Mouse (Mus musculus) midbrain, embryonic 15.5 days (tissue): ENCODE results near the gene Supv3l1. TPM values are rescaled to one million over a fixed set of nuclear protein-coding genes. Genes with fewer than 3 reads are reported as not detected.
A peak's percentile ranks its signal among the peaks of the same experiment; 100 is the strongest.
"Not testable (repeated sequence)": the region's sequence is repeated elsewhere in the genome, so short reads cannot be mapped to it uniquely, and the experiment has no call there.

Experiments used
- ATAC-seq: fragments of 200-750 bp; cut with Nextera tagmentation; replicated peaks from 2 replicates; pipeline ENCODE4 v1.8.0; 2017; ENCODE audit warnings: moderate TSS enrichment
- H3K27ac ChIP-seq: fragments of 300-500 bp; sonication (generic); 2 replicates; pipeline ENCODE4 v1.5.1; 2015; ENCODE audit warnings: mild to moderate bottlenecking, inconsistent platforms
- H3K27me3 ChIP-seq: fragments of 300-500 bp; sonication (generic); replicated peaks from 2 replicates; pipeline ENCODE4 v1.6.1; 2015; ENCODE audit warnings: inconsistent platforms
- H3K36me3 ChIP-seq: fragments of 300-500 bp; sonication (generic); replicated peaks from 2 replicates; pipeline ENCODE4 v1.6.1; 2015; ENCODE audit warnings: inconsistent platforms
- H3K4me1 ChIP-seq: fragments of 300-500 bp; sonication (generic); 2 replicates; pipeline ENCODE4 v1.6.1; 2015; ENCODE audit warnings: inconsistent platforms
- H3K4me2 ChIP-seq: fragments of 300-500 bp; sonication (generic); 2 replicates; pipeline ENCODE4 v1.6.1; 2015; ENCODE audit warnings: inconsistent platforms, mild to moderate bottlenecking, moderate library complexity
- H3K4me3 ChIP-seq: fragments of 300-500 bp; sonication (generic); 2 replicates; pipeline ENCODE4 v1.5.1; 2015; ENCODE audit warnings: mild to moderate bottlenecking, inconsistent platforms
- H3K9ac ChIP-seq: fragments of 300-500 bp; sonication (generic); 2 replicates; pipeline ENCODE4 v1.6.1; 2015; ENCODE audit warnings: mild to moderate bottlenecking, inconsistent platforms
- H3K9me3 ChIP-seq: fragments of 300-500 bp; sonication (generic); 2 replicates; pipeline ENCODE4 v1.6.1; 2016; ENCODE audit warnings: inconsistent platforms
- WGBS: fragments of 180-500 bp; shearing (Covaris S2); methylation state at CpG from one replicate; pipeline ENCODE4 v1.1.7; 2015; ENCODE audit warnings: mixed read lengths; 5-methylcytosine and 5-hydroxymethylcytosine counted together
- polyA plus RNA-seq: library from polyadenylated mRNA; unstranded; fragments of >200 nt; fragmentation: Nextera tagmentation; extraction: Ambion mirVana; gene quantifications from 2 replicates; pipeline ENCODE4 v1.2.1, GENCODE M21; 2015

Supv3l1 gene
- polyA plus RNA-seq = 19.8 and 21.1 TPM in 2 replicates

DNA sequence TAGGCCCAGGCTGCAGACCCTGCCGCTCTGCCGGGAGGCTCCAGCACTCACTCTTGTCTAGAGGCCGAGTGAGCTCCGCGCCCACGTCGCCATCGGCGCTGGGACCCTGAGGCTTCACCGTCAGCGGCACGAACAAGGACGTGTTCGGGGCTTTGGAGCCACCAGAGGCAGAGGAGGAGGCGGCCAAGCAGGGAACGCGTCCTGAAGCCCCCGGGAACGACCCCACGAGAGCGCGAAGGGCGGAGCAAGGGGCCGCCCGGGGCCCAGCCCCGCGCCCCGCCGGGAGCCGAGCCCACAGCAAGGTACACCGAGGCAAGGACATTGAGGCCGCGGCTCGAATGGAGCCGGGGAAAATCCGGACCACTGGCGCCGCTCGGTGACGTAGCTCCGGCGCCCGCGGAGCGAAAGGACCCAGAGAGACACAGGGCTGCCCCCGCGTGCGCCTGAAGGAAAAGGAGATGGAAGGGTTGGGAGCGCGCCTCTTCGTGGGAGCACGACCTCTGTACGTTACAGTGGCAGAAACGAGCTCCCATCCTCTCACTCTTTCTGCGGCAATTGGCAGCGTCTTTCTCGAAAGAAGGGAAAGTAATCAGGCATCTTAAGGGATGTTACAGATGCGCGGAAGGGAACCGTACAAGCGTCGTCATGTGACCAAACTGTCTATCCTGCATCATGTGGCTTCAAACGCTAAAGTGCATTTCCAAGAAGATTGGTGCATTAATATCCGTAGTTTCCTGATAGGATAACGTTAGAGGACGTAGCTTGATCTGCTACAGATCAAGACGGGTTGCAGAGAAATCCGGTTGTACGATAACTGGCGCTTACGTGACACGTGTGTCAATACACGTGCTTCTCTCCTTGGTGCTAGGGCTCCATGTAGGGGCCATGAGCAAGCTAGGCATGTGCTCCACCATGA, at the start of gene Supv3l1, which contains the start of gene 4930507D05Rik:
Supv3l1 (minus strand) TSS at position 375 of the 916 bp plus-strand sequence.
4930507D05Rik (plus strand) TSS at position 126 of the 916 bp plus-strand sequence.
- peak within 1 kb of the TSS; percentile 98 for H3K9ac ChIP-seq
- H3K4me1 ChIP-seq = peaks cover 18% of the 10 kb centered on the region
- peak within 1 kb of the TSS; percentile 93 for H3K4me3 ChIP-seq
- no peaks in the 10 kb centered on the region for H3K9me3 ChIP-seq
- H3K27me3 ChIP-seq = no peaks in the 10 kb centered on the region
- H3K4me2 ChIP-seq = peak within 1 kb of the TSS; percentile 71
- peaks cover 23% of the 10 kb centered on the region for H3K36me3 ChIP-seq
- under 1% methylated on average over 73 of the region's 73 CpGs for WGBS
- H3K27ac ChIP-seq = peak within 1 kb of the TSS; percentile 94
- peak; percentile 97 for ATAC-seq

- WGBS = 85% methylated on average over 3 of the region's 3 CpGs
- H3K27ac ChIP-seq, H3K9ac ChIP-seq, H3K36me3 ChIP-seq, H3K9me3 ChIP-seq, ATAC-seq, H3K4me2 ChIP-seq, H3K4me1 ChIP-seq, H3K27me3 ChIP-seq, H3K4me3 ChIP-seq: not testable (repeated sequence)
Measured at GRCm38 (mm10) chr10:62491681-62492080, 42.1 kb upstream of the Supv3l1 start.

GRCm38 (mm10) chr10:62488266-62488665, 38.7 kb upstream of the Supv3l1 start:
- no peaks in the 10 kb centered on the region for H3K9me3 ChIP-seq
- no peak overlapping the region for H3K4me3 ChIP-seq
- H3K9ac ChIP-seq = no peak overlapping the region
- no peaks in the 10 kb centered on the region for H3K27me3 ChIP-seq
- H3K36me3 ChIP-seq = no peaks in the 10 kb centered on the region
- ATAC-seq = no peak
- 22% methylated on average over 1 of the region's 1 CpGs for WGBS
- H3K27ac ChIP-seq = no peak overlapping the region
- no peak overlapping the region for H3K4me2 ChIP-seq
- H3K4me1 ChIP-seq = peaks cover 17% of the 10 kb centered on the region

- no peaks in the 10 kb centered on the region for H3K27me3 ChIP-seq
- peak within 1 kb of the TSS; percentile 80 for H3K9ac ChIP-seq
- peak within 1 kb of the TSS; percentile 85 for H3K27ac ChIP-seq
- H3K36me3 ChIP-seq = no peaks in the 10 kb centered on the region
- under 1% methylated on average over 59 of the region's 59 CpGs for WGBS
- ATAC-seq = peak; percentile 91
- peak within 1 kb of the TSS; percentile 85 for H3K4me3 ChIP-seq
- H3K4me2 ChIP-seq = peak within 1 kb of the TSS; percentile 70
- H3K4me1 ChIP-seq = peaks cover 17% of the 10 kb centered on the region
- H3K9me3 ChIP-seq = no peaks in the 10 kb centered on the region
Measured at GRCm38 (mm10) chr10:62486618-62487415, 37.3 kb upstream of the Supv3l1 start, which contains the start of gene Vps26a. TSS of gene Vps26a (minus strand) at chr10:62486805.

- Histone ChIP-seq H3K36me3 (no peaks in the 10 kb centered on the region), H3K4me3 (peak overlapping the region; percentile 85), H3K4me2 (peak overlapping the region; percentile 70), H3K4me1 (peaks cover 17% of the 10 kb centered on the region), H3K9me3 (no peaks in the 10 kb centered on the region), H3K9ac (peak overlapping the region; percentile 80), H3K27me3 (no peaks in the 10 kb centered on the region), H3K27ac (peak overlapping the region; percentile 85)
- peak; percentile 81 for ATAC-seq
- WGBS = under 1% methylated on average over 39 of the region's 48 CpGs
Measured at GRCm38 (mm10) chr10:62485878-62486582, 36.5 kb upstream of the Supv3l1 start.

GRCm38 (mm10) chr10:62481108-62481852, 31.7 kb upstream of the Supv3l1 start:
- H3K9me3 ChIP-seq = no peaks in the 10 kb centered on the region
- H3K27me3 ChIP-seq = no peaks in the 10 kb centered on the region
- H3K27ac ChIP-seq = no peak overlapping the region
- no peak overlapping the region for H3K4me3 ChIP-seq
- no peak overlapping the region for H3K4me2 ChIP-seq
- WGBS = 68% methylated on average over 7 of the region's 7 CpGs
- H3K4me1 ChIP-seq = peaks cover 17% of the 10 kb centered on the region
- ATAC-seq = no peak
- no peaks in the 10 kb centered on the region for H3K36me3 ChIP-seq
- no peak overlapping the region for H3K9ac ChIP-seq

- H3K4me1 ChIP-seq = no peaks in the 10 kb centered on the region
- H3K27ac ChIP-seq = no peak overlapping the region
- no peak overlapping the region for H3K4me2 ChIP-seq
- H3K27me3 ChIP-seq = no peaks in the 10 kb centered on the region
- H3K9ac ChIP-seq = no peak overlapping the region
- H3K36me3 ChIP-seq = no peaks in the 10 kb centered on the region
- ATAC-seq = no peak
- no peaks in the 10 kb centered on the region for H3K9me3 ChIP-seq
- H3K4me3 ChIP-seq = no peak overlapping the region
- 60% methylated on average over 2 of the region's 2 CpGs for WGBS
Measured at GRCm38 (mm10) chr10:62476980-62477379, 27.4 kb upstream of the Supv3l1 start.

DNA sequence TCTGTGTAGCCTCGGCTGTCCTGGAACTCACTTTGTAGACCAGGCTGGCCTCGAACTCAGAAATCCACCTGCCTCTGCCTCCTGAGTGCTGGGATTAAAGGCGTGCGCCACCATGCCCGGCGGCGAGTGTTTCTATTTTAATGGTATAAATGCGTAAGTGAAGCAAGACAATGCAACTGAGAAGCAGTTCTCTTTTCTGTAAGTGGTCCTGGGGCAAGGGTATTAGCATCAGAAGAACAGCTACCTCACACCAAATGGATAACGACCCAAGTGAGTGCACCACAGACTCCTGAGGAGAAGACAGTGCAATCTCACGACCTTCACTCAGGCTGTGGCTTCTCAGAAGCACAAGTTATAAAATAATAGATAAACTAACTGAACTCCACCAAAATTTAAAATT, 25.4 kb upstream of the Supv3l1 start:
- Histone ChIP-seq H3K9ac (no peak overlapping the region), H3K27ac (no peak overlapping the region), H3K9me3 (no peaks in the 10 kb centered on the region), H3K36me3 (no peaks in the 10 kb centered on the region), H3K4me2 (no peak overlapping the region), H3K4me1 (no peaks in the 10 kb centered on the region), H3K4me3 (no peak overlapping the region), H3K27me3 (no peaks in the 10 kb centered on the region)
- ATAC-seq = no peak
- WGBS = 94% methylated on average over 10 of the region's 10 CpGs

- H3K27ac ChIP-seq = no peak overlapping the region
- no peak overlapping the region for H3K9ac ChIP-seq
- no peak overlapping the region for H3K4me2 ChIP-seq
- no peaks in the 10 kb centered on the region for H3K4me1 ChIP-seq
- H3K36me3 ChIP-seq = peaks cover 16% of the 10 kb centered on the region
- no peak for ATAC-seq
- no peak overlapping the region for H3K4me3 ChIP-seq
- WGBS = 54% methylated on average over 5 of the region's 5 CpGs
- H3K9me3 ChIP-seq = no peaks in the 10 kb centered on the region
- no peaks in the 10 kb centered on the region for H3K27me3 ChIP-seq
Measured at GRCm38 (mm10) chr10:62471105-62471504, 21.6 kb upstream of the Supv3l1 start.

- 95% methylated on average over 4 of the region's 4 CpGs for WGBS
- Histone ChIP-seq H3K9me3 (no peaks in the 10 kb centered on the region), H3K27me3 (no peaks in the 10 kb centered on the region), H3K27ac (no peak overlapping the region), H3K4me1 (no peaks in the 10 kb centered on the region), H3K9ac (no peak overlapping the region), H3K36me3 (peaks cover 16% of the 10 kb centered on the region), H3K4me3 (no peak overlapping the region), H3K4me2 (no peak overlapping the region)
- ATAC-seq = no peak
Measured at GRCm38 (mm10) chr10:62469736-62470135, 20.2 kb upstream of the Supv3l1 start.

DNA sequence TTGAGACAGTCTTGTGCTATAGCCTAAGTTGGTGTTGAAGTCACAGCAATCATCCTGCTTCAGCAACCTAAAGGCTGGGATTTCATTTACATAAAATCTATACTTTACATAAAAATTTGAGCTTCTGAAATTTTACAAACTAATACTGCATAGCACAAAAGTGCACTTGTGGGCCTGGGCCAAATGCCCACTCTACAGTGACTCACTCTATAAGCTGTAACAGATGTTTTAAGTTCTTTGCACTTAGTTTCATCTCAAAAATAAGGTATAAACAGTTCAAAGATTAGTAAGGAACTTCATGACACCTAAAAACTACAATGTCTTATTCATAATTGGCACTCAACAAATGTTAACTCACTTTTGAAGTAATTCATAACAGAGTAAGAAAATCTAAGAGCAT, 11.8 kb upstream of the Supv3l1 start:
- no peaks in the 10 kb centered on the region for H3K4me1 ChIP-seq
- no peak overlapping the region for H3K4me2 ChIP-seq
- ATAC-seq = no peak
- no peaks in the 10 kb centered on the region for H3K9me3 ChIP-seq
- peaks cover 19% of the 10 kb centered on the region; the same call in 1 of the 2 replicates for H3K36me3 ChIP-seq
- no peak overlapping the region for H3K9ac ChIP-seq
- no peak overlapping the region for H3K4me3 ChIP-seq
- no peaks in the 10 kb centered on the region for H3K27me3 ChIP-seq
- no peak overlapping the region for H3K27ac ChIP-seq
